Mouse (Mus musculus): ENCODE results near the gene Frmd4a.

Gene Frmd4a

DNA sequence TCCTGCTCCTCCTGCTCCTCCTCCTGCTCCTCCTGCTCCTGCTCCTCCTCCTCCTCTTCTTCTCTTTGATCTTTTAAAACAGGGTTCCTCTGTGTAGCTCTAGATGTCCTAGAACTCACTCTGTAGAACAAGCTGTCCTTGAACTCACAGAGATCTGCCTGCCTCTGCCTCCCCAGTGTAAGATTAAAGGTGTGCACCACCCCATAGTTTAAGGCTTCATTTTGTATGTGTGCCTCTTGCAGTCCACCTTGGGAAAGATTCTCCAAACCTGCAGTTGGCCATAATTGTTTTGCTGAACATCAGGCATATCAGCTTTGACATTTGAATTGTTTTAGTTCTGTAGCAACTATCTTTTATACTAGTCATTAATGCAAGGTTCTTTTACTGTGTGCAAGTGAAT lies 501.0 kb downstream of the Frmd4a start:
- DNase-seq (ENCODE audit: low spot score in 2 of 2), result no peak

DNA sequence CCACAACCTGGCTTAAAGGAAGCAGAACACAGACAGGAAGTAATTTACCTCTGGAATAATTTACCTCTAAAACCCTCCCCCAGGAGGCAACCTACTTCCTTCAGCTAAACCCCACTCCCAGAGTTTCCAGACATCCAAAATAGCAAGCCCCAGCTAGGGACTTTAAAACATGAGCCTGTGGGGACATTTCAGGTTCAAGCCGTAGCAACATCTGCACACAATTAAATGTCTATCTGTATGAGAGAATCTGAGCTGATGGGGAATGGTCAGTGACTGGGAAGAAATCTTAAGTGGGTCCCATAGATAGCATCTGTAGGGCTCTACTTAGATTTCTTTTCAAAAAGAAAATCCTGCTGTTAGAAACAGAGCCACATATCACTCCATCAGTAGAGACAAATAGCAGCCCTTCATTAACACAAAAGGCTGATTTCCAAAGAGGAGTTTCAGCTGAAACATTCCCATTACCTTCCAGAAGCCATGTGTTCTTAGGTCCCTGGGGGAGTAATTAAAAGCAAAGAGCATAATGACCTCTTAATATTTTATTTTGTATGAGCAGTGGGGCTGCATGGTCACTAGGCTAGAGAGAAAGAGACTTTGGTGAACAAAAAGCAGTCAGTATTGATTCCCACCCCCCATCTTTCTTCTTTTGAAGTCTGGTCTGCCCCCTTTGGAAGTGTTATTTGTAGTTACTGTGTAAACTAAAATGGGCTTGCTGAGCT lies 505.4 kb downstream of the Frmd4a start:
- DNase-seq (ENCODE audit: low spot score in 2 of 2), result no peak

DNA sequence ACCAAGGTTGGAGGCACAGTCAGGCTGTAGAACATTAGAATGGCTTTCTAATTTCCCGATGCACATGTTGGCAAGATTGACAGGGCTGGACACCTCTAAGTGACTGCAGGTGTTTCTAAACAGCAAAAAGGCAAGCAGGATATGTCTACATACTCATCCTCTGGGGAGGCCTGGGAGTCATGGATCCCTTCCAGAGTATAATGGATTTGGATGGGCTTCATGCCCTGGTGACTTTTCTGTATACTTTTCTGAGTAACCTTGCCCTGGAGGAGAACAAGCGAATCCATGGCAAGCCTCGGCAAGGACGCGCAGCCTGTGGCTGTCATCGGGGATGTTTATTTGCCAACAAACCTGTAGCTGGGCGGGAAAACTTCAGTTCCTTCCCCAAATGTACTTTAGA lies 509.6 kb downstream of the Frmd4a start:
- no peak for DNase-seq (ENCODE audit: low spot score in 2 of 2)

DNA sequence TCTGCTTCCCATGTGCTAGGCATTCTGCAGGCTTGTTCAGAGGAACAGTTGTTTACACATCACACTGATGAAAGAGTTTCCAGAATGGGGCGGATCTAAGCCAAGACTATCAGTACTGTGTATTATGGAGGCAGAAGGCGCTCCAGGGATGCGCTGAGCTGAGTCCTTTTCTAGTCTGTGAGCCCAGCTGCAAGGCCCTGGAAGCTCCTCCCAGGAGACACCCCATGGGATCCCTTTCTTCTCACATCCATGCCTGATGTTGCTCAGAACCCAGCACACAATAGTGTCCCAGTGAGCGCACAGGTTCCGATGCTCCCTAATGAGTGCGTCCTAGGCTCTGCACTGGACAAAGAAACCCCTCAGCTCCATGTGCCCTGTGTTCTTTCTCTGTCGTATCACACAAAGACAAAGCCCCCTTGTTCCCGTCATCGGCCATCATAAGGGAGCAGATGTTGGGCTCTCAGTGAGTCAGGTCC lies 511.8 kb downstream of the Frmd4a start:
- DNase-seq (ENCODE audit: low spot score in 2 of 2), result no peak

DNA sequence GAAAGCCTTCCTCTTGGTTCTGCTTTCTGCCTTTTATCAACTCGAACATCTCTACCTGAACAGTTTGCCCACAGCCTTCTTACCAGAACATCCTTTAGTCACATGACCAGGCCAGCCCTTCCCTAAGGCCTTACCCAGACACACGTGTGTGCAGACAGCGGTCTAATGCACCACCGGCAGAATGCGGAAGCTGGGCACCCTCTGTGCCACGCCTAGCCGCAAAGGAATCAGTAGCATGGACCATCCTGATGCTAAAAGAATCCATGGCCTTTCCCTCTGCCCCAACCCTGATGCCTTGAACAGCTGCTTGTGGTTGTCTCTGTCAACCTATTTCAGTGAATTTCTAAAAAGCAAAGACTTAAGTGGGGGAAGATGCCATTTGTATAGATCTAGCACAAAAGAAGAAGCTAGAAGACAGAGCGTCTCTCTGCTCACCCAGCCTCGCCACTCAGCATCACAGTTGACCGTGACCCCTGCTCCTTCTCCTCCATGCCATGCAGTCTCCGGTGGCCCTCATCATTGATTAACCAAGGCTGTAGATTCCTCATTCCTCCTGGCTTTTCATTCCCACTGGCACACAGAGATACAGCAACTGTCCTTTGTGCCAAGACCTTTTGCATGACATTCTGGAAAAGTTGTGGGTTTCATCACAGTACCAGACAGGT lies 514.1 kb downstream of the Frmd4a start:
- DNase-seq (ENCODE audit: low spot score in 2 of 2), result no peak

DNA sequence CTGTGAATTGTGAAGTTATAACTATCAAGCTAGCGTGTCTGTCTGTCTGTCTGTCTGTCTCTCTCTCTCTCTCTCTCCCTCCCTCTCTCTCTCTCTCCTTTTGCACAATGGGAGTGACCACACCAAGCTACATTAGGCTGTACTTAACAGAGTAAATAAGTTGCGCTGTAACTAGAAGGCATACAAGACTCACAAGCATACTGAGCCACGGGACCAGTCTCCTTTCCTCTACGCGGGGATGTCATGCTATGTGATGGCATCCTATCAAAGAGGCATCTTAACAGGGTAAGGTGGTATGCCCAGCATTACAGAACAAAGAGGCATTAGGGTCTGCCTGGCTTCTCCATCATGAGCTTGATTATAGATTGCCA lies 514.7 kb downstream of the Frmd4a start:
- DNase-seq (ENCODE audit: low spot score in 2 of 2), result no peak

DNA sequence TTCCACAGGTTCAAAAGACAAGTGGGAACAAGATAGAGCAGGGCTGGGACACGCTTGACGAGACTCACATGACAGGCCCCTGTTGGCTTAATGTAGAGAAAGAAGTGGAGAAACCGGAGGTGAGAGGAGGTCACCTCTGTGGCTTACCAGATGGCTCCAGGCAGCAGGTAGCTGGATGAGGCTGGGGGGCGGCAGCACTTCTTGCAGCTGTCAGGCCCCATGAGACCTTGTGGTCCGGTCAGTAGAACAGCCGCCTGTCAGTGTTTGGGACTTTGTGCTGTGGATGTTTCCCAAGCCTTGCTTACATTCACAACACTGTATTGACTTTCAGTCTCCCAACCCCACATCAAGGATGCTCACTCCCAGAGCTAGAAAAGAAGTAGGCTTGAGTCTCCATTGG lies 515.4 kb downstream of the Frmd4a start:
- DNase-seq (ENCODE audit: low spot score in 2 of 2), result no peak

DNA sequence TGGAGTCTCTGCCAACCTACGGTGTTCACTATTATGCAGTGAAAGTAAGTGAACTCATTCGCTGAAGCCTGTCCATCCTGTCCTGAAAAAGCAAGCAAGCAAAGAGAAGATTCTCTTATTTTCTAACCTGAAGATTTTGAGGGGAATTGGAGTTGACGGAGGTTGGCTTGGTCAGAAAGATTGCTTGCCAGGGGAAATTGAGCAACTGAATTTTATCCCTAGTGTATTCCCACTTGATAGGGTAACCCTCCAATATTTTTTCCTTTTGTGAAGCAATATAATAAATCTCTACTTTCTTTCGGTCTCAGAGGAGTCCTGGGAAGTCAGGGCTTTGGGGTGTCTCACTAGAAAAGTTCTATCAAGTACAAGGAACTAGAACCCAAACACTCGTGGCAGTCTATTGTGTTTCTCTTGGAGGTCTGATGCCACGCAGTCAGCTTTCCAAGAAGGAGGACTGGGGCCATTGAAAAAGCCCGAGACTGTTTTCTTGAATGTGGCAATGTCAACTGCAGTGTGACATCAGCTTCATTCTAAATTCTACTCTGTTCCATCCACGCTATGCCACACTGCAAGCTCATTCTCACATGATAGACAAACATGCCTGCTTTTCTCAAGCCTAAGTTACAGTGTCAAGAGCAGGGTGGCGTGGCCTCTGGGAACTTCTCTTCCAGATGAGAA lies 517.8 kb downstream of the Frmd4a start:
- DNase-seq (ENCODE audit: low spot score in 2 of 2), result no peak

DNA sequence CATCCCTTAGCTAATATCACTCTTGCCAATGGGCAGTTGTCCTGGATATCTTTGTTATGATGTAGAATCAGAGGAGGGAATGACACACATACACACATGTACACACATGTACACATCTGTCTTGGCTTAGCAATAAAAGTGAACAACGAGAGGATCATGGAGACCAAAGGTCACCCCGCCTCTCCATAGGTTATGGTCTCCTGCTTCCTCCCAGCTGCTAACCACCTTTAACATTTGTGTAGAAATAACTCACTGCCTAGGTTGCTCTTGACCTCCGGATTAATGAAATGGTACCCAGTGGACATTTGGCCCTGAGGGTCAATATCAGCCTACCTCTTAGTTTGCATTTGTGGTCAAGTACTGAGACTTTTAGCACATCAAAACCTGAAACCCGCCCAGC lies 523.8 kb downstream of the Frmd4a start:
- DNase-seq (ENCODE audit: low spot score in 2 of 2), result no peak

DNA sequence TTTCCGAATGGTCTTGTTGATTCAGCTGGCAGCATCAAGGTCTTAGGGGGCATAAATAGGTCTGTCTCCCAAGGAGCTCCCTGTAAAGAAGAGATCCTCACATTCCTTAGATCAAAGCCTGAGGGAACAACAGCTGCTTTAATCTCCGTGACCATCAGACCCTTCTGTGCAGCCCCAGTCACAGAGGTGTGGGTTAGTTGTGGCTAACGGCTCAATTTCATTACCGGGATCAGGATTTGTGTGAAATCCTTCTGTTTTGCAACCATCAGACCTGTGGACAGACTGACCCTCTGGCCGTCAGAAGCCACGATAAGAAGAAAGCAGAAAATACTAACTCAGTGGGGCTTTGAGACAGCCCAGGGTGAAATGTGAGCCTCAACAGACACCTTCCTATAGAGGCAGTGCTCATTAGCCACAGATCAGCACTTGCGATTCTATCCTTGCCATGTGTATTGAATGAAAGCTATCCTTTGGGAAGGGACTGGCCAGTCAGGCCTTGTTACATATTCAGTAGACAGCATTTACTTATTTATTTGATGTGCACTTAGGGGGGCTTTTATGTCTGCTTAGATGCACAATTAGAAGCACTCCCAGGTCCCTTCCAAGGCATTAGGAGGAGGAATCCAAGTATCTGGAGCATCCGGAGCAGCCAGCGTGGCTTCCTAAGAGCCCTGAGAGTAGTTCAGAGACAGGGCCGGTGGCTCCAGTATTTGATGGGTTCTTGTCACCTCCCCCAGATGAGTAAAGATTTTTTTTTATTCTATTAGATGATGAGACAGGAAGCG lies 524.5 kb downstream of the Frmd4a start:
- no peak for DNase-seq (ENCODE audit: low spot score in 2 of 2)

DNA sequence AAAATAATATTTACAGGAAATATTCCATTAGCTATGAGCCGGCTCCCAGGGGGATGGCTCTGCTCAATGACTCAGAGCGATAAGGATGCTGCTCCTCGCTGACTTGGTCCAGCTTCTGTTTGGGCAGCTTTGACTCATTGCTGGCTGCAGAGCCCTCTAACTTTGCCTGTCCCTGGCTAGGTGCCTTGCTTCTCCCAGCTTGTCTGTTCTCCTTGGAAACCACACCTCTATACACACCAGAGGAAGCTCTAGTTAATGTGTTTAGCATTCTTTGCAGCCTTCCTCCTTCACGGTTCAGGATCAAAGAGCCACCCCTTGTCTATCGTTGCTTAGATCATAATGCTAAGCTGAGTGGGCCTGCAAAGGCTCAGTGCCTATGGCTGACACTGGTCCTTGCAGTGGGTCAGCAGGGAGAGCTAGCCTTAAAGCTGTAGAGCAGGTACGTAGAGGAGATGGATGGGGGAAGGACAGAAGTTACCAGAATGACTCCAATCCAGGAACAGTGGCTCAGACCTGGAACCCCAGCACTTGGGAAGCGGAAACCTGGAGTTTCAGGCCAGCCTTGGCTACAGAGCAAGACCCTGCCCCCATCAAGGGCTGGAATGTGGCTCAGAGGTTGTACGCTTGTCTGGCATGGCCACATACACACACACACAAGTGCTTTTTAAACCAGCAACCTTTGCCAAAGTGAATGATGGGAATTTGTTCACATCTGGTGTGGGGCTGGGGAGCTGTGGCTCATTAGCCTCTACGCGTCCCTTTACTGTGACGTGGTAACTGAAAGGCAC lies 525.3 kb downstream of the Frmd4a start:
- no peak for DNase-seq (ENCODE audit: low spot score in 2 of 2)

DNA sequence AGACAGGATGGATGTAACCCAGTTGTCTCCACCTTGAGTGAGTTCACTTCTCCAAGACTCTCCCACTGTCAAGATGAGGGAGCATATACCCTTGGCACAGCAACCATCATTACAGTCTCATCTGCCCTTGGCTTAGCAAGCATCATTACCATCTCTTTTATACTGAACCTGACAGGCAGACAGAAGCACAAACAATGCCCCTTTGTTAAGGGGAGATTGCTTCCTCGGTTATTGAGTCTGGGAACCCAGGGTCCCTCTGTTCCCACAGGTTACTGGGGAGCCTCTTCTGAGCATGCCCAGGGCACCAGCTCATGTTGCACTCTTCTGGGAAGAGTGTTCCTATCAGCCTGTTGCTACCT lies 525.9 kb downstream of the Frmd4a start:
- no peak for DNase-seq (ENCODE audit: low spot score in 2 of 2)

DNA sequence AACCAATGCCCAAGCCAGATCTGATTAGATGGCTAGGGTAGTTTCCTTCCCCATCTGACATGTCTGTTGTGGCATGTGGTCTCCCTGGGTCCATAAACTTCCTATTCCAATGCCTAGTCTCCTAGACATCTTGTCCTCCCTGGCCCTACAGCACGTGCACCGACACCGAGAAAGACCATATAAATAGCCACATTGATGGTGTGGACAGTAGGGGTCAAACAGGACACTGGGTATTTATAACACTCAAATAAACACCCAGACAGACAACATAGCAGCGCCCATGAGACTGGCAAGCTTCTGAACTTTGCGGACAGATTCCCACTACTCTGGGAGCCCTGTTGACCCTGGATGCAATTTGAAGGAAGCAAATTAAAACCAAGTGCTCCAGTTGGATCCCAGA lies 526.8 kb downstream of the Frmd4a start:
- no peak for DNase-seq (ENCODE audit: low spot score in 2 of 2)

DNA sequence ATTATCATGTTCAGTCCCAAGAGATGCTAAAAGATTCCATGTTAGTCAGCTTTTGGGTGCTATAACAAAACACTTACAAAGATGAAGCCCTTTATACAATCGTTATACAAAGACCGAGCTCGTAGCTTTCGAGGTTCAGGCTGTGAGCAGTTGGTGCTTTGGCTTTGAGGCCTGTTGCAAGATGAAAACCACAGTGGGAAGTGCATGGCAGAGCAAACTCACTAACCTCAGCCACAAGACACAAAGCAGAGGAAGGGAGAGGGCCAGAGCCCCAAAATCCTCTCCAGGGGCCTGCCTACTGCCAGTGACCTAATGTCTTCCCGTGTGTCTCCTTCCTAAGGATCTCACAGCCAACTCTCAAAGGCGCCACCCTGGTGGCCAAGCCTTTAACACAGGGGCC lies 527.7 kb downstream of the Frmd4a start:
- DNase-seq (ENCODE audit: low spot score in 2 of 2), result no peak

DNA sequence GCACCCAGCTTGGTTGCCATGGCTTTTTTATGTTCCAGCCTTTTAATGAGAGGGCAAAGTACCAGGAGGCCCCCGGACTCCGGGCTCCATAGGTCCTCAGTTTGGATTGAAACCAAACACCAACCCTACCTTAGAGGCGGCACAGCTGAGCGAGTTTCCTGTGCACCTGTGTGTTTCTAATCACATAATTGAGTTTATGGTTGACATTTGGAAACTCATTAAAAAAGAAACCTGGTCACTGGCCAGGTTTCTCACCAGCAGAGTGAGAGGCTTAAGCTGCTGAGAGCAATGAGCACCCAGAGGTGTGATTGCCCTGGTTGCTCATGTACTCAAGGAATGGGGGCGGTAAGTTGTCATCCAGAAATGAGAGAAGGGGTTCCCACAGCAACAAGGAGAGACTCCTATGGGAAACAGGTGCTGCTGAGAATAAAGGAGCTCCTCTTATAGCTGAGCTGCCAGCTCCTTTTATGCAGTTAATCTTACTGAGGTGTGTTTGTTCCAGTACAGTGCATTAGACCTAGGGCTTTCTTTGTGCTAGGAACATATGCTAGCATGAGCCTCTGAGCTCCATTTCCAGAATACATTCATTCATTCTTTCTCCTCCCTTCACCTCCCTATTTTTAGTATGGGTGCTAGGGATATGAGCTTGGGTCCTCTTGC lies 529.6 kb downstream of the Frmd4a start:
- no peak for DNase-seq (ENCODE audit: low spot score in 2 of 2)

DNA sequence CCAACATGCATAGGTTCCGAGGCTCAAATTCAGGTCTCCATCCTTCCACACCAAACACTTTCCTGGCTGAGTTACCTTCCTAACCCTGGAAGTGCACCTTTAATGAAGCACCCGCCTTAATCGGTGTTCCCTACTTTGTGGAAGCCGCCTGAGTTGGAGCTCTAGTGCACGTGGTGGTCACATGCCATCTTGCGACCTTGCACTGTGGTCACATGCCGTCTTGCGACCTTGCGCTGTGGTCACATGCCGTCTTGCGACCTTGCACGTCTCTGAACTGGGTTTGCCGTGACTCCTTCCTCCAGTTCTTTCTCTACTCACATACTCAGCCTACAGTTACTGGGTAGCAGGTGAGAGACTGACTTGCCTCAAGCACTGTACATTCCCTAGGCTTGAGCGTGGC lies 531.8 kb downstream of the Frmd4a start:
- no peak for DNase-seq (ENCODE audit: low spot score in 2 of 2)

DNA sequence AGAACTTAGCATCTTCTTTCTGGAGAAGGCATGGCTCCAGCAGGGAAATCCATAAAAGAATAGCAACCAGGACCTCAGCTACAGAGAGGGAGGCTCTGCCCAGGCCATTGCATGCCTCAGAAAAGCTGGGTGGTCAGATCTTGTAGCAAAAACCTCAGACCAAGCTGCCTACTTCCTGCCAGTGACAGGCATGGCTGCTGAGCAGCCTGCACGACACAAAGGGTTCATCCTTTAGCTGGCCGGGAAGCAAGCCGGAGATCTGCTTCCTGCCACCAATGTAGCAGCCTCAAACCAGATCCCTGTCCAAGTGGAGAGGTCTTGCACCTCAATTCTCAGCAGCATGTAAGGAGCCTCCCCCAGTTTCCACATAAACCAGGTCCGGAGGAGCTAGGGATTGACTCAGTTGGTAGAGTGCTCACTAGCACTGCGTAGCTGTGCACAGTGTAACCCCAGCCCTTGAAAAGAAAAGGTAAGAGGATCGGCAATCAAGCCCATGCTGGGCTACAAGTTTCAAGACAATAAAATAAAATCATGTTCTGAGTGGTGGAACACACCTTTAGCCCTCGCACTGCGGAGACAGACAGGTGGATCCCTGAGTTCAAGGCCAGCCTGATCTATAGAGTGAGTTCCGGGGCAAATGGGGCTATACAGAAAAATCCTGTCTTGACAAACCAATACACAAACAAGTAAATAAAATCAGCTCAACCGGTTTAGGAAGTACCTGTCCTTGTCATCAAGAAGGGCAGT lies 532.7 kb downstream of the Frmd4a start:
- DNase-seq (ENCODE audit: low spot score in 2 of 2), result no peak

DNA sequence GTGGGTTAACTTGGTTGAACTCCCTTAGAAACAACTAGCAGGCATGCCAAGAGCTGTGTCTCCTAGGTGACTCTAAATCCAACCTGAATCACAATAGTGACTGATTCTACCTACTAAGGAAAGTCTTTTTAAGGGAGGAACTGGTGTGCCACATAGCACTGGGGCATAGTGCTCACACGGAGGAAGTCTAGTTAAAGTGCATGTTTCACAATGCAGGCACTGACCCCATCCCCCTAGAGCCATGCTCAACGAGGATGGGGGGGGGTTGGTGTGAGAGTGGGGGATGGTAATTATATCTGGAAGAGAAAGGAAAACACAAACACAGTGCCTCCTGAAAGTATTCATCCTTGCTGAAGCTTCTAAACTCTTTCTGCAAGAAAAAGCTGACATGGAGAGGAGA lies 533.9 kb downstream of the Frmd4a start:
- DNase-seq (ENCODE audit: low spot score in 2 of 2), result no peak

DNA sequence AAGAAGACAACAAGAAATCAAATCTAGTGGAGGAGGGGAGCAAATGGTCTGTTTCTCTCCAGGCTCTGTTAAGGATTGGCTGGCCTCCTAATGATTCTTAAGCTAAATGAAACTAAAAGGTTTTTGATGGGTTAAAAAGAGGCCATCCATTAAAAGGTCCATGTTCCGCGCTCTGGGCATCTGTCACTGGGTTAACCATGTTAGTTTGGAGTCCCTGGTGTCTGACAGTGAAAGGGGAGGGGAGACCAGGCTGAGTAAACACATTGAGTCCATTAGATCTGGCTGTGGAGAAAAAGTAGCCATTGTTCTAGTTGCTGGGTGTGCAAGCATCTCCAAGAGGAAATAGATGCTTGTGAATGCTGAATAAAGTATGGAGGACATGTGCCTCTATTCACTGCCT lies 534.3 kb downstream of the Frmd4a start:
- no peak for DNase-seq (ENCODE audit: low spot score in 2 of 2)

DNA sequence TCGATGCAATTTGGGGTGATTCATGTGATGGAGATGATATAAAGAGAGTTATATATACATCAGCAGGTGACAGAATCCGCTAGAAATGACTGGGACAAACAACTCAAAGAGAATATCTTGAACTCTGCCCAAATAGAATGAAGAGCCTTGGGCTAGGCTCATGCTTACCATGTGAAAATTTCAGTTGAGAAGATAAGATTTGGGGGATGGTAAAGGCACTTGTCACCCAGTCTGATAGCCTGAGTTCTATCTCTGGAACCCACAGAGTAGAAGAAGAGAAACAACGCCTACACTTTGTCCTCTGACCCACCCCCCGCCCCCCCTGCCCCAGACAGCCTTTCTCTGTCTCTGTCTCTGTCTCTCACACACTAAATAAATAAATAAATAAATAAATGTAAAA lies 535.0 kb downstream of the Frmd4a start:
- DNase-seq (ENCODE audit: low spot score in 2 of 2), result no peak
